Mouse (Mus musculus): Measurements from ENCODE around the gene Esr1. TPM values are rescaled to one million over a fixed set of nuclear protein-coding genes. Genes with fewer than 3 reads are reported as not detected.

Esr1 gene
- polyA plus RNA-seq, 1 experiment: 5.7 TPM

DNA sequence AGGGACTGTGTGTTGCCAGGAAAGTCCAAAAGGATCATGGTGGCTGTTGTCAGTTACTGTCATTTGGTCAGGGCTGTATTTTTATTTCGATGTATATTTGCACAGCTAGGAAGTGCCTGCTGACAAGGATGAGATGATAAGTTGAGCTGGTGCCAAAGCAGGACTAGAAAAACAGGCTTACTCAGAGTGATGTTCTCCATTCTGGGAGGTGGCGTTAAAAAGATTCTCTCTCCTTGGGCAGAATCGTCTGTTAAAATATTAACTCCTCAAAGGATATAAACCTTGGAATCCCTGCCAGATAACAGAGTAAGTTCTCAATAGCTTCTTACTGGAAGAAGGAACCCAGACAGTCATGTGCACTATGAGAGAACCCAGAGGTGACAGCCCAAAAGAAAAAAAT is 382.4 kb downstream of the Esr1 start:
- 35% methylated on average over 3 of the region's 3 CpGs for WGBS
- Histone ChIP-seq H3K27ac (ENCODE audit: control insufficient read depth, insufficient read depth, low read depth, low read length, poor library complexity) (no peak overlapping the region), H3K4me1 (ENCODE audit: control insufficient read depth, insufficient read depth, low read length) (no peaks in the 10 kb centered on the region), H3K4me3 (replicated peaks; ENCODE audit: control insufficient read depth, low read depth, low read length) (no peak overlapping the region)
- TF ChIP-seq CTCF (IDR thresholded peaks at IDR 0.05; ENCODE audit: control insufficient read depth, insufficient read depth, low read length): no peak
- TF ChIP-seq POLR2A (IDR thresholded peaks at IDR 0.05; ENCODE audit: borderline replicate concordance, control insufficient read depth, low read depth, low read length): no peak

GRCm38 (mm10) chr10:4996592-4996991 is 385.2 kb downstream of the Esr1 start:
- 73% methylated on average over 3 of the region's 3 CpGs for WGBS
- Histone ChIP-seq H3K4me1 (ENCODE audit: control insufficient read depth, insufficient read depth, low read length) (no peaks in the 10 kb centered on the region), H3K4me3 (replicated peaks; ENCODE audit: control insufficient read depth, low read depth, low read length) (no peak overlapping the region), H3K27ac (ENCODE audit: control insufficient read depth, insufficient read depth, low read depth, low read length, poor library complexity) (no peak overlapping the region)
- no peak for TF ChIP-seq POLR2A (IDR thresholded peaks at IDR 0.05; ENCODE audit: borderline replicate concordance, control insufficient read depth, low read depth, low read length)
- no peak for TF ChIP-seq CTCF (IDR thresholded peaks at IDR 0.05; ENCODE audit: control insufficient read depth, insufficient read depth, low read length)

- Histone ChIP-seq H3K27ac (ENCODE audit: control insufficient read depth, insufficient read depth, low read depth, low read length, poor library complexity) (no peak overlapping the region), H3K4me3 (replicated peaks; ENCODE audit: control insufficient read depth, low read depth, low read length) (no peak overlapping the region), H3K4me1 (ENCODE audit: control insufficient read depth, insufficient read depth, low read length) (no peaks in the 10 kb centered on the region)
- 77% methylated on average over 8 of the region's 8 CpGs for WGBS
- TF ChIP-seq CTCF (IDR thresholded peaks at IDR 0.05; ENCODE audit: control insufficient read depth, insufficient read depth, low read length) (no peak), POLR2A (IDR thresholded peaks at IDR 0.05; ENCODE audit: borderline replicate concordance, control insufficient read depth, low read depth, low read length) (no peak)
Measured at GRCm38 (mm10) chr10:5008795-5009366, 397.5 kb downstream of the Esr1 start.

DNA sequence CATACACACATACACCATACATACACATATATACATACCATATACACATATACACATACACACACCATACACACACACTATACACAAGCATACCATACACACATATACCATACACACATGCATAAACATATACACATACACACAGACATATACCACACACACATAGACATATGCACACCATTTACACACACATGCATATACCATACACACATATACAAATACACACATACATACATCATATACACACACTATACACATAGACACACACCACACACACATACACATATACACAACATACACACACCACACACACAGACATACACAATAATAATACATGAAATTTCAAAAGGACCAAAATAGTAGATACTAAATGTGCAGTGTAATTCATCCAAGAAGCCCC is 400.6 kb downstream of the Esr1 start:
- Histone ChIP-seq H3K4me3 (replicated peaks; ENCODE audit: control insufficient read depth, low read depth, low read length) (no peak overlapping the region), H3K4me1 (ENCODE audit: control insufficient read depth, insufficient read depth, low read length) (no peaks in the 10 kb centered on the region), H3K27ac (ENCODE audit: control insufficient read depth, insufficient read depth, low read depth, low read length, poor library complexity) (no peak overlapping the region)
- TF ChIP-seq POLR2A (IDR thresholded peaks at IDR 0.05; ENCODE audit: borderline replicate concordance, control insufficient read depth, low read depth, low read length): no peak
- TF ChIP-seq CTCF (IDR thresholded peaks at IDR 0.05; ENCODE audit: control insufficient read depth, insufficient read depth, low read length): no peak

GRCm38 (mm10) chr10:5014976-5015375 is 403.6 kb downstream of the Esr1 start:
- Histone ChIP-seq H3K27ac (ENCODE audit: control insufficient read depth, insufficient read depth, low read depth, low read length, poor library complexity) (no peak overlapping the region), H3K4me3 (replicated peaks; ENCODE audit: control insufficient read depth, low read depth, low read length) (no peak overlapping the region), H3K4me1 (ENCODE audit: control insufficient read depth, insufficient read depth, low read length) (no peaks in the 10 kb centered on the region)
- TF ChIP-seq CTCF (IDR thresholded peaks at IDR 0.05; ENCODE audit: control insufficient read depth, insufficient read depth, low read length) (no peak), POLR2A (IDR thresholded peaks at IDR 0.05; ENCODE audit: borderline replicate concordance, control insufficient read depth, low read depth, low read length) (no peak)
- WGBS: 81% methylated on average over 1 of the region's 1 CpGs

- no peak overlapping the region for H3K4me3 ChIP-seq (replicated peaks; ENCODE audit: control insufficient read depth, low read depth, low read length)
- 81% methylated on average over 1 of the region's 1 CpGs for WGBS
- H3K4me1 ChIP-seq (ENCODE audit: control insufficient read depth, insufficient read depth, low read length): no peaks in the 10 kb centered on the region
- H3K27ac ChIP-seq (ENCODE audit: control insufficient read depth, insufficient read depth, low read depth, low read length, poor library complexity): no peak overlapping the region
- TF ChIP-seq CTCF (IDR thresholded peaks at IDR 0.05; ENCODE audit: control insufficient read depth, insufficient read depth, low read length): no peak
- TF ChIP-seq POLR2A (IDR thresholded peaks at IDR 0.05; ENCODE audit: borderline replicate concordance, control insufficient read depth, low read depth, low read length): no peak
Measured at GRCm38 (mm10) chr10:5017148-5017547, 405.8 kb downstream of the Esr1 start.

GRCm38 (mm10) chr10:5025906-5026305 is 414.5 kb downstream of the Esr1 start:
- Histone ChIP-seq H3K4me3 (replicated peaks; ENCODE audit: control insufficient read depth, low read depth, low read length) (no peak overlapping the region), H3K4me1 (ENCODE audit: control insufficient read depth, insufficient read depth, low read length) (no peaks in the 10 kb centered on the region), H3K27ac (ENCODE audit: control insufficient read depth, insufficient read depth, low read depth, low read length, poor library complexity) (no peak overlapping the region)
- WGBS: 88% methylated on average over 4 of the region's 4 CpGs
- TF ChIP-seq POLR2A (IDR thresholded peaks at IDR 0.05; ENCODE audit: borderline replicate concordance, control insufficient read depth, low read depth, low read length) (no peak), CTCF (IDR thresholded peaks at IDR 0.05; ENCODE audit: control insufficient read depth, insufficient read depth, low read length) (no peak)

- no peaks in the 10 kb centered on the region for H3K4me1 ChIP-seq (ENCODE audit: control insufficient read depth, insufficient read depth, low read length)
- no peak overlapping the region for H3K4me3 ChIP-seq (replicated peaks; ENCODE audit: control insufficient read depth, low read depth, low read length)
- WGBS: 89% methylated on average over 1 of the region's 1 CpGs
- TF ChIP-seq POLR2A (IDR thresholded peaks at IDR 0.05; ENCODE audit: borderline replicate concordance, control insufficient read depth, low read depth, low read length) (no peak), CTCF (IDR thresholded peaks at IDR 0.05; ENCODE audit: control insufficient read depth, insufficient read depth, low read length) (no peak)
- H3K27ac ChIP-seq (ENCODE audit: control insufficient read depth, insufficient read depth, low read depth, low read length, poor library complexity): no peak overlapping the region
Measured at GRCm38 (mm10) chr10:5027208-5027607, 415.8 kb downstream of the Esr1 start.

DNA sequence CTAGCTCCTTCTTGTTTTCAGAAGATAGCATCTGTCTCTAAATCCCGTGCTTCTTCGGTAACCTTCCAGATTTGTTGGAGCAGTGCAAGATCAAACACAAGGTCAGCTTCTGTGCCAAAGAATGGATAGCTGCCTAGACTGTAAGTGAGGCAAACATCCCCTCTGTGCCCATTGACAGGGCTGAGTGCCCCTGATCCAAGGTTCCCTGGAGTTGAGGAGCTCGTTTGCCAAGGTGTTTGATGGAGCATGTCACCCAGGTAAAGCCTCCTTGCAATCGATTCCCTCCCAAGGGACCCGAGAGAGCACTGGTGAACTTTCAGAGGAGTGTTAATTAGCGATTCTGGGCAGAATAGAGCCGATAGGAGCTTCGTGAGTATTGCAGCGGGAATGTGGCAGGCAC is 416.9 kb downstream of the Esr1 start:
- 91% methylated on average over 9 of the region's 9 CpGs for WGBS
- H3K27ac ChIP-seq (ENCODE audit: control insufficient read depth, insufficient read depth, low read depth, low read length, poor library complexity): no peak overlapping the region
- TF ChIP-seq POLR2A (IDR thresholded peaks at IDR 0.05; ENCODE audit: borderline replicate concordance, control insufficient read depth, low read depth, low read length) (no peak), CTCF (IDR thresholded peaks at IDR 0.05; ENCODE audit: control insufficient read depth, insufficient read depth, low read length) (no peak)
- no peak overlapping the region for H3K4me3 ChIP-seq (replicated peaks; ENCODE audit: control insufficient read depth, low read depth, low read length)
- no peaks in the 10 kb centered on the region for H3K4me1 ChIP-seq (ENCODE audit: control insufficient read depth, insufficient read depth, low read length)

All from bone marrow, adult 2 months (tissue).